Mouse (Mus musculus) kidney, postnatal 4 days (tissue): ENCODE data around the gene Acads.
"Not testable (repeated sequence)": the region's sequence is repeated elsewhere in the genome, so short reads cannot be mapped to it uniquely, and the experiment has no call there.

Source experiments
- DNase-seq, 2 experiments: peaks; one replicate each; pipeline ENCODE4 v3.0.0; 2021; ENCODE audit warnings: mixed read lengths in 2 of 2

The Acads gene

GRCm38 (mm10) chr5:115148872-115149271 is 29.7 kb upstream of the Acads start:
- DNase-seq, result not testable (repeated sequence)

DNA sequence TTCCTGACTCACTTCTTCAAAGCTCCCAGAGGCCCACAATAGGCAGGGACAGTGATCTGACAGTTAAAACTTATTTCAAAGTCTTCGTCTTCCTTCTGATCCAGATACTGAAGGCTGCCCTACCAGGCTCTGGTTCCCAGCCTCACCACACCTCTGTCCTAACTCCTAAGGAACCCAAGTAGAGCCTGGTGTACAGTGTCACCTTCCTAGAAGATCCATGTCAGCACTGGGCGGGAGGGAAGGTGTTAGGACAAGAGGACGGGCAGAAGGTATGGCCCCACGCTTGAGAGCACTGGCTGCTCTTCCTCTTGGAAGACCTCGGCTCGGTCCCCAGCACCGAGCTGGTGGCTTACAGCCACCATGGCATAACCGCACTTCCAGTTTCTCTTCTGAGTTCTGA is 29.2 kb upstream of the Acads start:
- no peak for DNase-seq

DNA sequence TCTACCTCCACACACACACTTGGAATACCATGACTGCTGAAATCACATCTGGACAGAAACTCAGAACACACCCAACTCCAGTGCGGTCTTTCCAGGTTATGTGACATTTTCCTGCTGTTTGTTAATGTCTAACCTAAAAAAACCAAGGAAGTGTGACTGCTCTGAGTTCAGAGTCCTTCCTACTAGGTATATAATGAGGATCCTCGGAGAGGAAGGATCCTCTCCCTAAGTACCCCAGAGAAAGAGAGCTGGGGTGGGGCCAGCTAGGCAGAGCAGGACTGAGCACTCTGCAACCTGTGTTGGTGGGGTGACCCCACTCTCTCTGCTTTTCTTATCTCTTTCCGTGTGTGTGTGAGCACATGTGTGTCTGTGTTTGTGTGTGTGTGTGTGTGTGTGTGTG is 28.2 kb upstream of the Acads start:
- DNase-seq, result peak in 1 of 2 experiments; percentile 47

- DNase-seq, result no peak
Measured at GRCm38 (mm10) chr5:115146747-115147130, 27.6 kb upstream of the Acads start.

- DNase-seq, result no peak
Measured at GRCm38 (mm10) chr5:115145976-115146746, 27.0 kb upstream of the Acads start.

DNA sequence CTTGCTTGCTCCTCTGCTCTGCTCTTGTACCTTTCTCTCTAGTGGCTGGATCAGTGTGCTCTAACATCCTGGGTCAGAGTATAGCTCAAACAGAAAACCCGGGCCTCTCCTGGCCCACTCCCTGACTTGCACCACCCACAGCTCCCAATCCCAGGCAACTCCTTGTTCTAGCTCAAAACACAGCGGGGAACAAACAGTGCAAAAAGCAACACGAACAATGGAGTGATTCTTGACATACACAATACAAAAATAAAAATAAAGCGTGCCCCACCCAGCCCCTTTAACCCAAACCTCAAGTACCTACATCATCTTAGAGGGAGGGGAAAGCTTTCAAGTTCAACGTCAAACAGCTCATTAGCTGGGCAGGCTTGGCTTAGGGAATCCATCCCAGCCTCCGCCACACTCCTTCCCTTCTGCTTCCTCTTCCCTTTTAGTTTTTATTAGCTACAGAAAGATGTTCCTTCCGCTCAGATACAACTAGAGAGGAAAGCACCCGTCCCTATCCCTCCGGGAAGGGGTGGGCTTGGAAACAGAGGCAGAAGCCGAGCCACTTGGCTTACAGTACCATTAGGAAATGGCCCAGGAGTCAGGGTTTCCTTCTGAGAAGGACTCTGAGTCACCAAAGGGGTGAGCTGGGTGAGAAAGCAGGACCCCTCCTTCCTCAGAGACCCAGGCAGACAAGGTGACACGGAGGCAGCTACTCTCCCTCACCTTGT is 26.3 kb upstream of the Acads start:
- DNase-seq, result no peak

DNA sequence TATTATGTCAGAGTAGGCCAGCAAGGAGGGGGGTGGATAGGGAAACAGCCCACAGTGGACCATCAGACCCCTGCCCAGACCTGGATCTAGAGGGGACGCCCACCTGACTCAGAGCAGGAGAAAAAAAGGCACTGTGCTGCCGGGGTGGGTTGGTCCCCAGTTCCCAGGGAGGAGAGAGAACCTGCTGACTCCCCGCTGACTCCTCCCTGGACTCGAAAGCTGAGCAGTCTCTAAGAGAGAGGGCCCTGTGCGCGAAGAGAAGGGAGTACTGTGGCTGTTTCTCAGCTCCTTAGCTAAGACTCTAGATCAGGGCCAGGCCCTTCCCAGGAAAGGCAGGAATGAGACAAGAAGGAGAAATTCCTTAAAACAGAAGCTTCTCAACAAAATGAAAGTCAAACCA is 25.3 kb upstream of the Acads start:
- no peak for DNase-seq

DNA sequence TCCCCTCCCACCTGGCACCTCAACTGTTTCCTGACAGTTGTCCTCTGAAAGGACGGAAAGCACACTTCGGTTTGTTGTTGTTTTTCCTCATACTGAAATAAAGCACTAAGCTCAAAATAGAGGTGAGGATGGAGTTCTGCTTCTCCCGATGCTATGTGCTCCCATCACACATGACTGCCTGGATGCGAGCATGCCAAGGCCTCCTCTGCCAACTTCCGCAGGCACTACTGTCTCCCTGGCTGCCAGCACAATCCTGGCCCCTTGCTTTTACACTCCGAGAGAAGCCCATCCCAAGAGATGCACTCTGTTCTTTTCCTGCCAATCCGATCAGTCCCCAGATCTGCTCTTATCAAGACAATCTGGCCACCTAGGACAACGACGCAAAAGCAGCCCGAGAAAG is 24.4 kb upstream of the Acads start:
- no peak for DNase-seq

- DNase-seq, result no peak
Measured at GRCm38 (mm10) chr5:115142166-115142697, 23.1 kb upstream of the Acads start.

- no peak for DNase-seq
Measured at GRCm38 (mm10) chr5:115140726-115141125, 21.6 kb upstream of the Acads start.

- no peak for DNase-seq
Measured at GRCm38 (mm10) chr5:115139124-115139523, 20.0 kb upstream of the Acads start.

- peak; percentile 91 to 94 for DNase-seq
Measured at GRCm38 (mm10) chr5:115134234-115135165, 15.4 kb upstream of the Acads start, which contains the start of gene Unc119b. Unc119b (minus strand) TSS chr5:115134975.

DNA sequence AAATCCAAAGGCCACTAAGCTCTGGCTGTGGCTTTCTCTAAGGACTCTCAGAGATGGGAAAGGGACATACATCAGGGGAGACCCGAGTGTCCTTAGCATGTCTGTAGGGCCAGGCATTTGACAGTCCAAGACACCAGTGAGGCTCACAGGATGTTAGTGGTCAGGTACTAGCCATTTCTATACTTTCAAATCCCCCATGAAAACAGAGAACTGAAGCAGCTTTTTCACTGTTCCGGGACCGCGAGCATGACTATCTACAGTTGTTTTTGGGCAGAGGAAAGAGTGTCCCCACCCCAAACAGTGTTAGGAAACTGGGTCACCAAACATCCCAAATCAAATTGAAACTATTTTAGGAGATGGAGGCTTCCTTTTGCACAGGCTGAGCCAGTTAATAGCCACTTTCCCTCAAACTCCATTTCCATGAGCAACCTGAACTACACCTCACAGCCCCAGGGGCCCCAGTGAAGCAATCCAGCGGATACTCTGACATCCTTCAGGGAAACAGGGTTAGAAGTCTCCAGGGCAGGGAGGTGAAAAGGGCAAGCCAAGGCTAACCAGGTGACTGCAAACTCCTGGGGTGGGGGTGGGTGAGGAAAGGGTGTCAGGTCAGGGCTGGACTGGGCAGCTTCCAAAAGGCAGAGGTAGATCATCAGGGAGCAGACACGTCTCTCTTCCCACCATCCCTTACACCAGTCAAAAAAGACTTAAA is 14.4 kb upstream of the Acads start:
- DNase-seq, result no peak

DNA sequence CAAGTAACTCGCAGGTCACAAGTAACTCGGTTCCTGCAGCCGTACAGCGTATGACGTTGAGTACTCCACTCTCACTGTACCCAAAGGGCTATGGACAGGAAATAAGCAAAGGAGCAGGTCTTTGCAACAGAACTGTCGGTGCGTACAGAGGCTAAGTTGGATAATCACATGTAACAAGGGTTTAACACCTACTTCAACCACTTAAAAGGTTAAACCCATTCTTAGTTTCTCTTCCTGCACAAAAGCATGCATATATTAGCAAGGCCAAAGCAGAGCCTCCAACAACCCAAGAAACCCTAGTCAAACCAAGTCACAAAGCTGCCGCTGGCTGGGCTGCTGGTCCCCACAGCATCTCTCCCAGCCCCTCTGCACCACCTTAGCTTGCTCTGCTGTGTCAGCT is 13.3 kb upstream of the Acads start:
- no peak for DNase-seq

DNA sequence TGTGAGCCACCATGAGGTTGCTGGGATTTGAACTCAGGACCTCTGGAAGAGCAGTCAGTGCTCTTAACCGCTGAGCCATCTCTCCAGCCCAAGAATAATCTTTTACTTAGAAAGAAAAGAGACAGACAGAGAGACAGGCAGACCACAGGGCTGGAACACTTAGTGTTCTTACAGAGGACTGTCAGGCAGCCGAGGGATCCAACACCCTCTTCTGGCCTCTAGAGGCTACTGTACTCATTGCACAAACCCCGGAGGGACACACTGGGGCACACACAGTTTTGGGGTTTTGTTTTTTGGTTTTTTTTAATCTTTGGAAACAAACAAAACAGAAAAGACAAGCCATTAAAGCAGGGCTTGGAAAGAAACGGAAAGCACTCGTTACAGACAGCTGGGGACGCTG is 10.2 kb upstream of the Acads start:
- DNase-seq, result no peak

GRCm38 (mm10) chr5:115127421-115128179 is 8.5 kb upstream of the Acads start:
- DNase-seq, result peak in 1 of 2 experiments; percentile 47

DNA sequence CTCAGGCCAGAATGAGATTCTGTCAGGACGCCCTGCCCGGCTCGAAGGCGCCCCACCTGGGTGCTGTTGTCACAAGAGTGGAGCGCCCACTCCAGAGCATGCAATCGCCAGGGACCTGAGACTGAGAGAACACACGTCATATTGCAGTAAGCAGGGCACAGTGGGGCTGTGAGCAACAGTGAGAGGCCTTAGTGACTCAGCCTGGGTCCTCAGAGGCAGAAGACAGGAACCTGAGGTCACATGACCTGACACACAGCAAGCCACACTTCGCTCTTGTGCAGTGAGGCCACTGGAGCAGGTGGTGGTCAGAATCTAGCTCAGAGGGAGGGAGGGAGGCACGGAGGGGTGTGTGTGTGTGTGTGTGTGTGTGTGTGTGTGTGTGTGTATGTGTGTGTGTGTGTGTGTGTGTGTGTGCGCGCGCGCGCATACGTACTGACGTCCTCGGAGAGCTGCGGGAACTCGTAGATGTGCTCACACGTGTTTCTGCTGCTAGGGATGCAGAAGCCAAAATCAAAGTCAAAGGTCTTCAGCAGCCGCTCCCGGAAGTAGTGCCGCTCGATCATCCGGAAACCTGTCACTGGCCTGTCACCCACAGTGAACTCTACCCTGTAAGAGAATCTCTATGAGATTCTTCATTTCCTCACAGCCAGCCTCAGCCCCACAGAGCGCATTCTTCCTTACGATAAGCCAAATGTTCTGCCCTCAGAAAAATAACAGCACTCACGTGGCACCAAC is 7.6 kb upstream of the Acads start:
- DNase-seq, result no peak

GRCm38 (mm10) chr5:115125211-115125871 is 6.2 kb upstream of the Acads start:
- DNase-seq, result peak; percentile 90 to 93

DNA sequence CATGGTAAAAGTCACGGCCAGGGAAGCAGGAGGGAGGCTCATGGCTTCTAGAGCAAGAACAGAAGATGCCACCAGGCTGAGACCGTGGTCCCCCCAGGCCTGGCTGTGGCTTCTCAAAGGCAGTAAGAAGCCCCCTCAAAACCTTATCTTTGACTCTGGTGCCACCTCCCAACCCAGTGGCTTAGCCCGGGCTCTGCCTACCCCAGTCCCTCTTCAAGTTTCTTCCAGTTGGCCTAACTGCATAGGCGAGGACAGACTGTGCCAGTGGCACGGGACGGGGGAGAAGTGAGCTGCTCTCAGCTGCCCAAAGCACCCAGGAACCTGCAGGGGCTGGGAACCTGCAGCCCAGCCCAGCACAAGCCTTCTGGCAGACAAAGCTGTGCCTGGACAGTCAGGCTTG is 5.5 kb upstream of the Acads start:
- DNase-seq, result no peak

DNA sequence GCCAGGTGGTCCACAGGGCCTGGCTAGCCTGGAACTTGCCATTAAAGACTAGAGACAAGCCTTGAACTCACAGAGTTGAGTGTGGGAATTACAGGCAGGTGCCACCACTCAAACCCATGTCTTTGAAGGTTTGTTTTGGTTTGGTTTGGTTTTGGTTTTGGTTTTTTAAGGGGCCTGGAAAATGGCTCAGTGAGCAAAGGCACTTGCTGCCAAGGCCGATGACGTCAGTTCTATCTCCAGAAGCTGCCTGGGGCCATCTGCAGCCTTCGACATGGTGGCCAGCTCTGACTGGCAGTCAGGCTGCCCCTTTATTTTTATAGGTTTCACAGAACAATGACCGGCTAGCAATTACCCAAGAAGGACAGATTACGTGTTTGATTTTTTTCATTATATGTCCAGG is 1.8 kb upstream of the Acads start:
- no peak for DNase-seq
